Mouse (Mus musculus): ENCODE data around the gene Gm12184. TPM values are rescaled to one million over a fixed set of nuclear protein-coding genes. Genes with fewer than 3 reads are reported as not detected.
A peak's percentile ranks its signal among the peaks of the same experiment; 100 is the strongest.

Gene Gm12184
- polyA plus RNA-seq, 1 experiment: 13.2 TPM

DNA sequence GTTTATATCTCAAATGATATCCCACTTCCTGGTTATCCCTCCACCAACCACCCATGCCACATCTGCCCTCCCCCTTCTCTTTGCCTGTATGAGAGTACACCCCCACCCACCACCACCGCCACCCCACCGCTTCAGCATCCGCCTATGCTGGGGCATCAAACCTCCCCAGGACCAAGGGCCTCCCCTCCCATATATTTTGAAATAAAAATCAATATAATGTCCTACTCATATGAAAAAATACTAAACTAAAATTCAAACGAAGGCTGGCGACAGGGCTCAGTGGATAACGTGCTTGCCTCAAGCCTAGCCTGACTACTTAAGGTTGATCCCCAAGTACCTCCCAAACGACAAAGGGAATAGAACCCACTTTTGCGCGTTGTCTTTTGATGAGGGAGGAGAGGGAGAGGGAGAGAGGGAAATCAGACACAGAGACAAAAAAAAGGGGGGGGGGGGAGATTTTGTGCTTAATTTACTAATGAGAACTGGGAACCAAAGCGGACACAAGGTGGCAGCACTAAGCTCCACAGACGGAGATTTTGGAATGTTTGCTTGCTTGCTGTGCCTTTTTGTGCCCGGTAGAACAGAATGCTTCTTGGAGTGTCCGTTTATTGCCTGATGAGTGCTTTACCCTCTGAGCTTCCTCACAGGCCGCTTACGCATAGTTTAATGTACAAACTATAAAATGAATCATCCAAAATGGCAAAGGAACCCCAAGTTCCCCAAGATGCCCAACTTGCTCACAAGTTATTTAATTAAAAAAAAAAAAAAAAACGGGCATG is 38.0 kb downstream of the Gm12184 start:
- no peak overlapping the region for H3K4me3 ChIP-seq
- H3K36me3 ChIP-seq (ENCODE audit: control insufficient read depth, insufficient read depth): no peaks in the 10 kb centered on the region
- H3K27me3 ChIP-seq (ENCODE audit: control insufficient read depth, insufficient read depth, insufficient read length): no peaks in the 10 kb centered on the region
- H3ac ChIP-seq (ENCODE audit: control insufficient read depth, insufficient read length): no peak overlapping the region
- peak overlapping the region; percentile 42 for H3K4me2 ChIP-seq (ENCODE audit: low read depth)
- H3K79me2 ChIP-seq (ENCODE audit: control insufficient read depth, insufficient read depth): no peaks in the 10 kb centered on the region
- TF ChIP-seq TCF3 (IDR thresholded peaks at IDR 0.05; ENCODE audit: insufficient read length, low read depth) (no peak), POLR2AphosphoS2 (IDR thresholded peaks at IDR 0.05; ENCODE audit: insufficient read length, low read depth) (no peak), MYOD1 (IDR thresholded peaks at IDR 0.05; ENCODE audit: control insufficient read depth in 1 of 3, insufficient read length in 2 of 3, low read depth in 2 of 3) (no peak), REST (IDR thresholded peaks at IDR 0.05; ENCODE audit: insufficient read depth, insufficient read length) (no peak), SRF (IDR thresholded peaks at IDR 0.05; ENCODE audit: control insufficient read depth, insufficient read length, low read depth) (no peak), E2F4 (IDR thresholded peaks at IDR 0.05; ENCODE audit: insufficient read depth) (no peak), MYOG (IDR thresholded peaks at IDR 0.05; ENCODE audit: control insufficient read depth in 1 of 3, insufficient read depth in 1 of 3, insufficient read length in 2 of 3, low read depth in 2 of 3) (no peak), TCF12 (IDR thresholded peaks at IDR 0.05; ENCODE audit: insufficient read depth, poor library complexity, severe bottlenecking) (no peak), POLR2A (IDR thresholded peaks at IDR 0.05; ENCODE audit: insufficient read length, low read depth) (no peak), MAX (IDR thresholded peaks at IDR 0.05; ENCODE audit: low read depth) (no peak), CEBPB (IDR thresholded peaks at IDR 0.05; ENCODE audit: insufficient read depth, poor library complexity, severe bottlenecking) (no peak), USF1 (IDR thresholded peaks at IDR 0.05; ENCODE audit: low read depth) (no peak)

- Histone ChIP-seq H3K27me3 (ENCODE audit: control insufficient read depth, insufficient read depth, insufficient read length) (no peaks in the 10 kb centered on the region), H3K4me2 (ENCODE audit: low read depth) (no peak overlapping the region), H3K4me3 (no peak overlapping the region), H3K79me2 (ENCODE audit: control insufficient read depth, insufficient read depth) (no peaks in the 10 kb centered on the region), H3ac (ENCODE audit: control insufficient read depth, insufficient read length) (no peak overlapping the region), H3K36me3 (ENCODE audit: control insufficient read depth, insufficient read depth) (no peaks in the 10 kb centered on the region)
- TF ChIP-seq MYOG (IDR thresholded peaks at IDR 0.05; ENCODE audit: control insufficient read depth in 1 of 3, insufficient read depth in 1 of 3, insufficient read length in 2 of 3, low read depth in 2 of 3) (no peak), TCF3 (IDR thresholded peaks at IDR 0.05; ENCODE audit: insufficient read length, low read depth) (no peak)
Measured at GRCm38 (mm10) chr11:48787455-48788211, 38.8 kb downstream of the Gm12184 start.

DNA sequence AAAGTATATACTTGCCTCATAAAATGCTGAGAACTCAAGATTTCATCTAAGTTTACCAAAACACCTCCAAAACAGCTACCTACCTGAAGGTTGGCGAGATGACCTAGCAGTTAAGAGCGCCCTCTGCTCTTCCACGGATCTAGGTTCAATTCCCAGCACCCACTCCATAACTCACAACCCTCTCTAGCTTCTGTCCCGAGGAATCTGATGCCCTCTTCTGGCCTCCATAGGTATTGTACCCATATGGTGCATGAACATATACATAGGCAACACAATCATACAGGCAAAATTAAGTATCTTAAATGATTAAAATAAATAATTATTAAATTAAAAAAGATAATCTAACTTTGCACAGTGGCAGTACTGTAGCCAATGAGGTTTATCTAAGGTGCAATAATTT is 44.2 kb downstream of the Gm12184 start:
- Histone ChIP-seq H3K27me3 (ENCODE audit: control insufficient read depth, insufficient read depth, insufficient read length) (no peaks in the 10 kb centered on the region), H3K79me2 (ENCODE audit: control insufficient read depth, insufficient read depth) (no peaks in the 10 kb centered on the region), H3K4me2 (ENCODE audit: low read depth) (no peak overlapping the region), H3K36me3 (ENCODE audit: control insufficient read depth, insufficient read depth) (no peaks in the 10 kb centered on the region), H3K4me3 (no peak overlapping the region), H3ac (ENCODE audit: control insufficient read depth, insufficient read length) (no peak overlapping the region)
- TF ChIP-seq E2F4 (IDR thresholded peaks at IDR 0.05; ENCODE audit: insufficient read depth) (no peak), MAX (IDR thresholded peaks at IDR 0.05; ENCODE audit: low read depth) (no peak), TCF3 (IDR thresholded peaks at IDR 0.05; ENCODE audit: insufficient read length, low read depth) (no peak), POLR2AphosphoS2 (IDR thresholded peaks at IDR 0.05; ENCODE audit: insufficient read length, low read depth) (no peak), POLR2A (IDR thresholded peaks at IDR 0.05; ENCODE audit: insufficient read length, low read depth) (no peak), SRF (IDR thresholded peaks at IDR 0.05; ENCODE audit: control insufficient read depth, insufficient read length, low read depth) (no peak), TCF12 (IDR thresholded peaks at IDR 0.05; ENCODE audit: insufficient read depth, poor library complexity, severe bottlenecking) (no peak), MYOD1 (IDR thresholded peaks at IDR 0.05; ENCODE audit: control insufficient read depth in 1 of 3, insufficient read length in 2 of 3, low read depth in 2 of 3) (no peak), MYOG (IDR thresholded peaks at IDR 0.05; ENCODE audit: control insufficient read depth in 1 of 3, insufficient read depth in 1 of 3, insufficient read length in 2 of 3, low read depth in 2 of 3) (no peak), REST (IDR thresholded peaks at IDR 0.05; ENCODE audit: insufficient read depth, insufficient read length) (no peak), USF1 (IDR thresholded peaks at IDR 0.05; ENCODE audit: low read depth) (no peak), CEBPB (IDR thresholded peaks at IDR 0.05; ENCODE audit: insufficient read depth, poor library complexity, severe bottlenecking) (no peak)

GRCm38 (mm10) chr11:48779450-48779849 is 47.0 kb downstream of the Gm12184 start:
- Histone ChIP-seq H3K27me3 (ENCODE audit: control insufficient read depth, insufficient read depth, insufficient read length) (no peaks in the 10 kb centered on the region), H3K4me2 (ENCODE audit: low read depth) (no peak overlapping the region), H3ac (ENCODE audit: control insufficient read depth, insufficient read length) (no peak overlapping the region), H3K79me2 (ENCODE audit: control insufficient read depth, insufficient read depth) (no peaks in the 10 kb centered on the region), H3K4me3 (no peak overlapping the region), H3K36me3 (ENCODE audit: control insufficient read depth, insufficient read depth) (no peaks in the 10 kb centered on the region)
- no peak for TF ChIP-seq REST (IDR thresholded peaks at IDR 0.05; ENCODE audit: insufficient read depth, insufficient read length)
- no peak for TF ChIP-seq TCF3 (IDR thresholded peaks at IDR 0.05; ENCODE audit: insufficient read length, low read depth)
- no peak for TF ChIP-seq MYOD1 (IDR thresholded peaks at IDR 0.05; ENCODE audit: control insufficient read depth in 1 of 3, insufficient read length in 2 of 3, low read depth in 2 of 3)
- no peak for TF ChIP-seq TCF12 (IDR thresholded peaks at IDR 0.05; ENCODE audit: insufficient read depth, poor library complexity, severe bottlenecking)
- TF ChIP-seq E2F4 (IDR thresholded peaks at IDR 0.05; ENCODE audit: insufficient read depth): no peak
- TF ChIP-seq POLR2AphosphoS2 (IDR thresholded peaks at IDR 0.05; ENCODE audit: insufficient read length, low read depth): no peak
- TF ChIP-seq MAX (IDR thresholded peaks at IDR 0.05; ENCODE audit: low read depth): no peak
- TF ChIP-seq SRF (IDR thresholded peaks at IDR 0.05; ENCODE audit: control insufficient read depth, insufficient read length, low read depth): no peak
- no peak for TF ChIP-seq CEBPB (IDR thresholded peaks at IDR 0.05; ENCODE audit: insufficient read depth, poor library complexity, severe bottlenecking)

Data from myocyte (in vitro differentiated cells).